Mouse (Mus musculus) kidney, adult 8-10 months (tissue): ENCODE measurements around the gene Rrp7a.

Experiments
- DNase-seq, 2 experiments: peaks; one replicate each; pipeline ENCODE4 v3.0.0; 2022

Gene Rrp7a

DNA sequence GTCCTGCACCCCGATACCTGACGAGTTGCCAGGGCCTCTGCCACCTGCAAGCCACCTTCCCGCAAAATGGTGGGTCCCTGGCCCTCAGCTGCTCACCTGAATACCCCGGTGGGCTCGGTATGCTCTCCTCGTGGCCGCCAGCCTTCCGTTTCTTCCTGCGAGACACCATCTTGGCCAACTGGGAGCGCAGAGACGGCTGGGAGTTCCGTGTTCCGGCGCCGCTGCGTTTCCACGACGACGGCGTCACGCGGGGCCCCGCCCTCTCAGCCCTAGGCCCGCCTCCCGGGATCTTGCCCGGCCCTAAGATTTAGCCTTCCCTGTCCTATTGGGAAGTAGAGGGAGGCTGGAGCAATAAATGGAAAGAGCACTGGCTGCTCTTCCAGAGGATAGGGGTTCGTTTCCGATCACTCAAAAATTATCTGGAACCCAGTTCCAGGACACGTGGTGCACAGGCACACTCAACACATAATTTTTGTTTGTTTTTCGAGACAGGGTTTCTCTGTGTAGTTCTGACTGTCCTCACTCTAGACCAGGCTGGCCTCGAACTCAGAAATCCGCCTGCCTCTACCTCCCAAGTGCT, at the start of gene Rrp7a:
Gene Rrp7a, minus strand, starts transcription at position 236 of the 580 bp plus-strand sequence.
- DNase-seq: peak; percentile 91 to 95

DNA sequence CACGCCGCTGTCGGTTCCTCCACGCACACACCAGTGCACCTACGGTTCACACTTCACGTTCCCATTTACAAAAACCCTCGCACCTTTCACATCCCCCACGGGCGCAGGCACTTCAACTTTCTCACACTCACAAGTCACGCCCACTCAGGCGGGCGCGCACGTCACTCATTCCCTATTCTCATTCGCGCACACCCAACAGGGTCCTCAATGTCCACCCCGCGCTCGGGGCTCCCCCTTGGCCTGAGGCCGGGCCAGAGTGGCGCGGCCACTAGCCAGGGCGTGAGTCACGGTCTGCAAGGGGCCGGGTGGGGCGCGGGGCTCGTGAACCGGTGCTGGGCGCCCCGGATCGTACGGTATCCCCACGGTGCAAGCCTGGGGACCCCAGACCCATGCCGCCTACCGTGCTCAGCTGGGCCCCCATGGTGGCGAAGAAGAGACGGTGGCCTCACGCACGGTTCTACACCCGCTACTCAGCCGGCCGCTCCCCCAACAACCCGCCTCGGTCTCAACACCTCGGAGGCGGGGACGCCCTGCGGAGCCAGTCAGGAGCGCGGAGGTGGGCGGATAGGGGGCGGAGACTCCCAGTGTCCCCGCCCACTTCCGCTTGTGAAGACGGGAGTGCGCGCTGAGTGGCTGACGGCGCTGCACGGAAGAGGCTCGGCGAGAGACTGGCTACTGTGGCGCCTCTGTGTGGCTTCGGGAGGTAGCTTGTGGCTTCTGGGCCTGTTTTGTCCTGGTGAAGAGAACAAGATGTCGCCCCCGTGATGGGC, 49.3 kb upstream of the Rrp7a start:
- peak; percentile 97 for DNase-seq

- DNase-seq: no peak
These were observed 48.5 kb upstream of the Rrp7a start for GRCm38 (mm10) chr15:83170956-83171659.

- no peak for DNase-seq
These were observed 47.4 kb upstream of the Rrp7a start for GRCm38 (mm10) chr15:83169772-83170722.

- no peak for DNase-seq
These were observed 46.5 kb upstream of the Rrp7a start for GRCm38 (mm10) chr15:83168875-83169771.

- no peak for DNase-seq
These were observed 45.7 kb upstream of the Rrp7a start for GRCm38 (mm10) chr15:83168311-83168710.

DNA sequence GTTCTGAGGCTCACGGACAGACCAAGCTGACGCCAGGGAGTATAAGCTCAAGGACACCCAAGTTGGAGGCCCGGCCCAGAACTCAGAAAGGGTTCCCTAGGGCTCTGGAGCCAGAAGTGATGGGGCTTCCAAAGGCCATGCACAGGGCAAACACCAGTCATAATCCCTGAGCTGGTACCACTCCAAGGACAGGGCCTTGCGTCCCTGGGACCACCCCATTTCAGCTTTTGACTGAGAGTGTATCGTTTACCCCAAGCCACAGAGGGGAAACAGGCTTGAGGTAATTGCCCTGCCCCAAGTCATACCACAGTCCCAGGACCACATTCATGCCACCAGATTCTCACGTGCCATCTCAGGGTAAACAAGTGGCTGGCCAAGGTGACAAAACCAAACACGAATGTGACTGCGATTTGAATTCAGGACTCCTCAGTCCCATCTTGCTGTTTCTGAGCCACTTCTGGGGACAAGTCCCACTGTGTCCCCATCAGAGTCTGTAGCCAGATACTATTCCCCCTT, 45.0 kb upstream of the Rrp7a start:
- DNase-seq: no peak

DNA sequence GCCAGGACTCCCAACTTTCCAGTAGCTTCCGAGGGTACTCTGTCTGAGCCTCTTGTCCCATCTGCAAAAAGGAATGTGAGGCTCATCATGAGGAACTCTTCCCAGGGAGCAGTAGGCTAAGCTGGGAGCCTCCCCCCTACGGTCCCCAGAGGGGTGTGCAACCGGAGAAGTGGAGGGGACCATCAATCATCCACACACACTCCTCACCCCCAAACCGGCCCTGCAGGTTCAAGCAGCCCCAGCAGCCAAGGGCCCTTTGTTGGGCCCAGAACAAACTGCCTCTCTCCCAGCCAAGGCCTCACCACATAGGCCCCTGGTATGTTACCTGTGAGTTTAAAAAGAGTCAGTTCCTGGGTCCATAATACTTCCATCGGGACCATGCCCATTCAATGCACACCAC, 44.5 kb upstream of the Rrp7a start:
- no peak for DNase-seq

DNA sequence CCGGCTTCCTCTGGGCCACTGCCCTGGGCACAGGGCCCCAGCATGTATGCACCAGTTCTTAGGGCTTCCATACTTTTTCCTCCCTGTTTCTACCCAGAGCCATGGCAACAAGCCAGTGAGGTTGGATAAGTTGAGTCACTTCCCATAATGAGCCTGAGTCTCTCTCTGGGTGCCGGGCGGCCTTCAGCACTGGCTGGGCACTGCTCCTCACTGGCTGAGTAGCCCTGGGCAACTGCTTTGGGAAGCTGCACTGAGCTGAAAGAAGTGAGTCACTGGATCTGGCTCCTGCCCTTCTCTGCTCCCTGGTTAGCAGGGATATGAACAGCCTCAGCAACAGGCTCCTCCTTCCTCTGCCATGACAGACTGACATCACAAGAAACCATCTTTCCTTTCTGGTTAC, 44.0 kb upstream of the Rrp7a start:
- DNase-seq: no peak

DNA sequence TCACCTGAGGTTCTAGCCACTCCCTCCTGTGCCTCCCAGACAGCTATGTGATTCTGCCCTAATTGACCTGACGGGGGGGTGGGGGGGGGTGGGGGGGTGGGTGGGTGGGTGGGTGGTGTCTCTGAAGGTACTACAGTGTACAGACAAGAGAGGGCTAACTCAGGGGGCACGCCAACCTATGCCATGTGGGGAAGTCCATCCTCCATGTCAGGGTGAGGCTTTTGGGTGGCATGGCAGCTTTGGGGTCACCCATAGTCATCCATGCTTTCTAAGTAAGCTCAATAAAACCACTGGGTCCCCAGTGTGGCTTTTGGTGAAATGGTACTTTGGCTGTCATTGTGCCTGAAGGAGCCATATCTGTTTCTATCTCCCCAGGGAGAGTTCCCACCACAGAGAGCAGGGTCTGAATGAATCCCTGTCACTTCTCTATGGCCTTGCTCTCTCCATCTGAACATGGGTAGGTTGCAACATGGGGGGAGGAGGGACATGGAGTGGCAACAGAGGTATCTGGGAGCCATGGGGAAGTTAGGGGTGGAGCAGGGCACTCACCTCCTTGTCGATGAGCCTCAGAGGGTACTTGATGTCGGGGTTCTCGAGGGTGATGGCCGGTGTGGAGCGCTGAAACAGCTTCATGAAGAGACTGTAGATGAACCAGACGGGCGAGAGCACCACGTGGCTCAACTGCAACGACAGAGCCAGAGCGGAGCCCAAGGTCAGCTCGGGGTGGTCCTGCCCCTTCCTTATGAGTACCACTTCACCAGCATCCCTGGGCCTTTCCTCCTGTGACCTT, 43.1 kb upstream of the Rrp7a start:
- no peak for DNase-seq

DNA sequence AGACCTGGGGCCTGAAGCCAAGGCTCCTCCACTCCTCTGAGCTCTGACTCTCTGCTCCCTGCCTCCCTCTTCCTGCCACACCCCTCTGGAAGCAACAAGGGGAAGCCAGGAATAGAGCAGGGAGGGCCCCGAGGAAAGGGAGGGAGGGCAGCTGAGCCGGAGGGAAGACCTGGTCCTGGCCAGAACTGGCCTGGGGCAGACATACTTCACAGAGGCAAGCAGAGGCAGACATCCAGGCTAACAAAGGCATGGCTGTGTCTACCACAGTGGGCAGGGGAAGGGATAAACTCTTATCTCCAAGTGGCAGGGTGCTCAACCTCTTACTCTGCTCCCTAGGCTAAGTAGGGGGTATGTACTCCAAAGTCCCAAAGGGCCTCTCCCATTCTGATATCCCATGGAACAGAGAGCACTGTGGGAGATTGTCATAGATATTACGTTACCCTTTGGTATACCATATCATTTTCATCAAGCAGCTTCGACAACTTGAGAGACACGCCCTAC, 42.4 kb upstream of the Rrp7a start:
- DNase-seq: peak in 1 of 2 experiments; percentile 57

DNA sequence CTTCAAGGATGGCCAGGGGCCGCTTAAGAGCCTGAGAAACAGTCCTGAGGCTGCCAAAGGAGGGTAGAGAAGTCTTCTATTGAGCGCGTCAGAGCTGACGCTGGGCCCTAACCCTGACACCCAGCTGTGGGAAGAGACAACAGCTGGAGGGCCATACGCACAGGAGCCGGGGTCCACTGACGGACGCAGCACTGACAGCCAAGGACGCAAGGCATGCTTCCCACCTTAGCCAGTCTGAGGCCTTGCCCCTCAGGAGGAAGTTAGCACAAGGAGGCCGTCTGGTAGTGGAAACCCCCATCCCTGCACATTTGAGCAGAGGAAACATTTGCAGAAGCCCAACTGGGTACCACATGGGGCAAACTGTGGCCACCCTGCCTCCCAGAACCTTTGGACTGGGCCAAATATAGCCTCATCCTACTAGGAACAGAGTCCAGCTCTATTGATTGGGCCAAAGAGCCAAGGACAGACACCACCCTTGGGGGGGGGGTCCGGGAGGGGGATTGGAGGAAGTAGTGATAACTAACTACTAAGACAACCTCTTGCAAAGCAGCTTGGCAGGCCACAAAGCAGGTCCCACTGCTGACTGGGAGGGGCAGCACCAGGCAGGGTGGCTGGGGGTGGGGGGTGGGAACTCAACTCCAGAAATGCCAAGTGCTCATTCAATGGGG, 40.4 kb upstream of the Rrp7a start:
- peak in 1 of 2 experiments; percentile 64 for DNase-seq

- no peak for DNase-seq
These were observed 39.4 kb upstream of the Rrp7a start for GRCm38 (mm10) chr15:83162001-83162400.

DNA sequence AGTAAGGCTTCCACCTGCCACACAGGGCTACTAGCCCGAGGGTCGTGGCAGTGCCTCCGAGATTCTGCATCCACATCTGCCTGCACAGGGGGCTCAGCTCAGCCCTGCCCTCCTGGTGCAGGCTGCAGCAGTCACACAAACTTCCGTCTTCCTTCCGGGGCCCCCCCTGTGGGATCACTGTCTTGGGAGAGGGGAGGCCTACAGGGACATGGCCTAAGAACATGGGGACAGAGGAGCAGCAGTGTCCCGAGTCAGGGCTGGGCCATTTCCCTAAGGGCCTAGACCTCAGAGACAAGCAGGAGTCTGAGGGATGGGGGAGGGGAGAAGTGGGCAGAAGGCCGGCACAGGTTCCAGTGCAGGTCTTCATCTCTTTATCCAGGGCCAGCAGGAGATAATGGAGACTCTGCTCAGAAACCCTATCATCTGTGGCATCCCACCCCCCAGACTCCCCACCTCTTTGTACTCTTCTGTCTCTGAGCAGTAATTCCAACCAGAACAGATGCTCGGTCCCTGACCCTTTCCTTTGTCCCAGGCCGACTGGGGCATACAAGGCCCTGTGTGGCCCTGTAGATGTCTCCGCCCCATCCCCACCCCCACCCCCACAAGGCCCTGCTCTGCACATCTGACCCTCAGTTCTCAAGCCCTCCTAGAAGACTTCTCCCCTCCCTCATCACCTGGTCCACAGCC, 38.6 kb upstream of the Rrp7a start:
- no peak for DNase-seq

DNA sequence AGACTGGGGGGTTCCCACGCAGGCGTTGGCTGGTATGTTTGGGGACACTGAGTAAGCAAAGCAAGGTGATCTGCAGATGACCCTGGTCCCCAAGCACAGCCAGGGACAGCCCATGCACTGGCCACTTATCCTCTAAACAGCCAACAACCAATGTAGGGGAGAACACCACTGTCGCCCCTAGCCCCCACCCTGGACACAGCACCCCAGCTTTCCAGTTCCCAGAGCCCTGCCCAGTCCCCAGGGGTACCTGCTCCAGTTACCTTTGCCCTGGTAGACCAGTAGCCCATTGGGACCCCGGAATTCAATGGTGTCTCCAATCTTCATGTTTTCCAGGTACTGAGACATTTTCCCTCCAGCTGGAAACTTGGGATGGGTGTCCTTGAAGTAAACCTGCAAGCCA, 38.0 kb upstream of the Rrp7a start:
- DNase-seq: no peak

DNA sequence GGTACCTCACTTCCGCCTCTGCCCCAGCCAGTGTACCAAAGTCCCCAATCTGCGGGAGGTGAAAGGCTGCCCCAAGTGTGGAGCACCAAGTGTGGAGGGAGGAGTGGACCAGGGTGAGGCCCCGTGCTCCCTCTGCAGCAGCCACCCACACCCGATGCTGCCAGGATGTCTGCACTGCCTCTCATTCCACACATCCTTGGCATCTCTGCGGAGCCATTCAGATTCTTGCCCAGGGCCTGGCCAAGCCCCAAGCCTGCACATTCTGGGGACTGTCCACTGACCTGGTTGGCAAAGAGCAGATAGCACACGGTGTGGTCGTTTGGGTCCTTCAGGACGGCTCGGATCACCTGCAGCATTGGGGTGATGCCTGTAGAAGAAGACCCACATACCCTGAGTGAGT, 37.2 kb upstream of the Rrp7a start:
- DNase-seq: no peak

GRCm38 (mm10) chr15:83158587-83159160, 36.1 kb upstream of the Rrp7a start:
- no peak for DNase-seq

GRCm38 (mm10) chr15:83157667-83158064, 35.1 kb upstream of the Rrp7a start:
- no peak for DNase-seq
